Mouse (Mus musculus): ENCODE results near the gene Pygl.
"Not testable (repeated sequence)": the region's sequence is repeated elsewhere in the genome, so short reads cannot be mapped to it uniquely, and the experiment has no call there.

The Pygl gene

DNA sequence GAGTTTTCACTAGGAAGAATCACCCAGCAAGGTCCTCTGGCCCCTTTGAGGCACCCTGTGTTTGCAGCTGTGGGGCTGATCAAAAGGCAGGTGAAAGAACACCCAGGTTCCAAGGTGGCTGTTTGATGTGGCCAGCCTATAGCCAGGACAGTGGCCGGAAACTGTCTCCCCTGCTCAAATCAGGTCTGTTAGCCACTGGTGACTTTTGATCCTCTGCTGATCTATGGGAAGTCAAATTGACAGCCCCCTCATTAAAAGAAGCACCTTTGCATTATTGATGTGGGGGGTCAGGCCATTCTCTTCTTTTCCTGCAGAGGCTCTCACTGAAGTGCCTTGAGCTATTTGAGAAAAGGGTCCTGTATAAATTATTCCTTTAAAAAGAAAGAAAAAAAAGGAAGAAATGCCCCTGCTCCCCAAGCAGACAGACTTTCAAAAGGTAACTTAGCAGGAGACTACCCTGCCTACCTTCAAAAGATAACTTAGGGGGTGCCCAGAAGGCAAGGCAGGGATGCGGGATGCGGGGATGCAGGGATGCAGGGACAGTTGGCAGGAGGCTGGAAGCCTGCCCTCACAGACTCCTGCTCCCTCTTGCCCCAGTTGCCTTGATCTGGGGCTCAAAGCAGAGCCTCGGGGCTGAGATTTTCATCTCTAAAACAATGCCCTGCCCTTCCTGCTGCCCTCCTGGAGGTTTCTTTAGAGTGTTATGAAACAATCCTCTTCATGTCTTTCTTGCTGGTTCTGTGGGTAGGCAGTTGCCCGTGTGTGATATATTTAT lies 73.8 kb downstream of the Pygl start:
- DNase-seq (ENCODE audit: low spot score) = no peak

DNA sequence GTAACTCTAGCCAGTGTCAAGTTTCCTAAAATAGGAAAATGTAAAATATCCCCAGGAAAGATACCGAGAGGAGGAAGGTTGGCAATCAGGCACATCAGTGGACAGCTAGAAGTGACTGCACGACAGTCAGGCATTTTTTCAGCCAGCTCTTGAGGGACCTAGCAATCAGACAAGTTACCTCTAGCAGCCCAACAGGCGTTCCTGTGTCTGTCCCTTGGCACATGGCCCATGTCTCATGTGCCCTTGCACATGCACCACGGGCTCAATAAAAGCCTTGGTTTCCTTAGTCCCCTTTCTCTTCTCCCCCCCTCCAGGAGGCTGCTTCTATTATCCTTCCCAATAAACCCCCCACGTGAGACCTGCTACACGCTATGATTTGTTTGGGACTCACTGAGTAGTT lies 75.1 kb downstream of the Pygl start:
- DNase-seq (ENCODE audit: low spot score) = no peak

DNA sequence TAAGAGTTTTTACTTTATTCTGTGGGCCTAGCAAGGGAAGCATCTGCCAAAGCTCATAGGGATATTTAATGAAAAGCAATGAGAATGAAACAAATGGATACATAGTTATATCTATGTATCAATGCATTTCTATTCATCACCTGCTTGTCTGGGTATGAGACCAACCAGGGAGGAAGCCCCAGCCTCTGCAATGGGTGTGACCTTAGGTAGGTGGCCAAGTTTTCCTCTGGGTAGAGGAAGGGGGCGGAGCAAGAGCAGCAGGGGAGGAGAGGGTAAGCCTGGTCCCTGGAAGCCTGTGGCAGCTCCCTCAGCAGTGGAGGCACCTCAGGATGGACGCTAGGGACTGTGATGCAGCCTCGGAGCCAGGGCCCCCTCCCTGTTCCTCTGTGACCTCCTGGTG lies 77.4 kb downstream of the Pygl start, which contains the start of gene Abhd12b:
TSS of gene Abhd12b (plus strand) at position 301 of the 400 bp plus-strand sequence.
- DNase-seq (ENCODE audit: low spot score) = no peak

DNA sequence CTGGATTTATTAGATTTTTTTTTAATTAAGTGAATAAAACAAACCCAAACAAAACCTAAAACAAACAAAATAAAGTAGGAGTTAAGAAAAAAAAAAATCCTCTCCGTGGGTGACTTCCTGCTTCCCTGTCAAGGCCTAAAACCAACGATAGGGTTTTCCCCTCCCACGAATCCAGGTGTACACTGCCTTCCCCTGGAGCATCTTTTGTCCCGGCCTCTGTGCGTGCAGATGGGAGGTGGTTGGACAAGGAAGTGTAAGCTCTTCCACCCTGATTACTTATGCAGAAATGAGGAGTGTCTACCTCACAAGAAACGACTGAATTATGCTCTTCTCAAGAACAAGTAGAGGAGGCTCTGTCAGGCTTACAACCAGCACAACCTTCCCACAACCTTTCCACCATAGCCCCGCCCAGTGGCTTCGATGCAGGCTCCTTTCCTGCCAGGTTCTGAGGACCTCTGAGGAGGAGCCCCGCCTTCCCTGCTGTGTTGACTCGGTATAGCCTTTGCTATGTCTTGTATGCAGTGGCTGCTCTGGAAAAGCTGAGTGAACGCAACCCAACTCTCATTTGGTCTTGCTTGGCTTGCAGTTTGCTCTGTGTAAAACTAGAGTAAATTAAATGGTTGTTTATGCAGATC lies 82.5 kb downstream of the Pygl start:
- DNase-seq (ENCODE audit: low spot score) = no peak

DNA sequence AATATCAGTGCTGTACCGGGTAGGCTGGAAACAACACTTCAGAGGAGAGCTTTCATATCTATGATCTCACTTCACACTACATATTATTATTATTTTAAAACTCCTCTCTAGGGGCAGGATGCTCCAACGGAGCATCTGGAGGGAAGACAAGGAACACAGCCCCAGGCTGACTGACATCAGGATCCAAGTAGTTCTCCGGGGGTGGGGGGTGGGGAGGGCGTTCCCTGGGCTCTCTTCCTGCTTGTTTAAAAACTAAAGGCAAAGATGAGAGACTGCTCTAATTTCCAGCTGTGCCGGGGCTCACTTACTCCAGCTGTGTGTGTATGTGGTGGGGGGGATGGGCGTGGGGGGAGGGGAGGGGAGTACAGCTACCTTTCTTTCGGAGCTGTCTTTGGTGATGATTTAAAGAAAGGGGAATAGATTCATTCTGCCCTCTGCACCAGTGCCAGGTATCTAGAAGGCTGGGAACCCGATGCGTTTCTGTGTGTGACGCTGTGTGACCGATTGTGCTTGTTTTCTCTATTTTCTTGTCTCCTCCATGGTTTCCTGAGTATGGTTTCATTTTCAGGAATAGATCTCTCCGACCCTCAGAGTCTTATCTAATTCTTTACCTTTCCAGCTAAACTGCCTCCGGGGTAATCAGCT lies 83.2 kb downstream of the Pygl start:
- DNase-seq (ENCODE audit: low spot score) = no peak

DNA sequence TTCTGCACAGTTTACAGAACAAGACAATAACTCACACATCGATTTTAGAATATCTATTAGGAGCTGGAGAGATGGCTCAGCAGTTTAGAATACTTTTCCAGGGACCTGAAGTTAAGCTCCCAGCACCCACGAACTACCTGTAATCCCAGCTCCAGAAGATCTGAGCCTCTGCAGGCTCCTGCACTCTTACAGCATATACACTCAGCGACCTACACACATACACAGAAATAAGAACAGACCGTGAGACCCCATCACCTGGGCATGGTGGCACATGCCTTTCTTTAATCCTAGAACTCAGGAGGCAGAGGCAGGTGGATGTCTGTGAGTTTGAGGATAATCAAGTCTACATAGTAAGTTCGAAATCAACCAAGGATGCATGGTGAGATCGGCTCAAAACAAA lies 85.7 kb downstream of the Pygl start:
- no peak for DNase-seq (ENCODE audit: low spot score)

DNA sequence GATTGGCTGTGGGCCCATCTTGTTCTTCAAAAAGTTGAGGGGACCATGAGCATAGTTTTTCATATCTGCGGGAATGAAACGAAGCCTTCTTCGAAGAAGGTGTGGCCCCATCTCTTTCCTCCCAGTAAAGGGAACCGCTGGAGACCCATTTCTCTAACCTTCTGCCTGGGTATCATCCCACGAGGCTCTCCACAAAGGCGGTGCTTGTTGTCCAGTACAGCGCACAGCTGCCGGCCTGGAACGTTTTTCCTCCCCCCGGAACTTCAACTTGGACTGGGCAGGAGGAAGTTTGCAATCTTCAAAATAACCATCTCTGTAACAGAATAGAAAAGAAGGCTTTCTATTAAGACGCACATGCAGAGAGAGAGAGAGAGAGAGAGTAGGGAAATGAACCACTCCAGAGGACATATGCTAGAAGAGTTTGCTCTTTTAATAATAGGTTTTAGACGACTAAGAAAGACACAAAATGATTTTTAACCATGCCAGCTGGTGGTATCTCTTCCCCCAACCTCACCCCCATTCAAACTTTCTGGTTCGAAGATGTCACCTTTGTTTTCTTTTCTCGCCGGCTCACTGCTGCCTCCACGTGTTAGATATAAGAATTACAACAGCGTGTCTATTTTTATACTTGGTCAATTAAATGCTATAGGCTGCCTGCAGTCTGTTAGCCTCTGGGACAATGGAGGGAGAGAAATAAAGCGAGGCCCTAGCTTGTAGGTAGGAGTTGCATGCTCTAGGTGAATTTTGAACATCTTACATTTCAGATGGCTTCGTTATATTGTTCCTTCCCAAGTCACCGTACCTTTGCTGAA lies 86.4 kb downstream of the Pygl start:
- peak; percentile 42 for DNase-seq (ENCODE audit: low spot score)

DNA sequence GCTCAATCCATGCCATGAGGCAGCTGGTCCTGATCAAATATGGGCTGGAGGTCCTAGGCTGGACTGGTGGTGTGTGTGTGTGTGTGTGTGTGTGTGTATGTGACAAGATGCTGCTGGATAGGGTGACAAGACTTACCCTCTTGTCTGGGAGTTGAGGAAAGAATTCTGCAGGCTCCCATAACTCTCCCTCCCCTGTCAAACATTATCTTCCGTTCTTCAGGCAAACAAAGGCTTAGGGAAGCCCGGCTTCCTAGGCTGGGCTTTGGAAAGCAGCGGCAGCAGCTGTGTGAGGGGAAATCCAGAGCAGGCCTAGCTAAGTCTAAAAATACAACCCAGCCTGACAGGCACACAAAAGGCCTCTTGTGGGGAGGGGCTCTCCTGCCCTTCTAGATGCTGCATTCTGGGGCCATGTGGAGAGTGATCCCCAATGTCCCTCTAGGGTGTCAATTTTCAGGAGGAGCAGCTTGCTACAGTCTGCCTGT lies 87.1 kb downstream of the Pygl start:
- DNase-seq (ENCODE audit: low spot score) = not testable (repeated sequence)

DNA sequence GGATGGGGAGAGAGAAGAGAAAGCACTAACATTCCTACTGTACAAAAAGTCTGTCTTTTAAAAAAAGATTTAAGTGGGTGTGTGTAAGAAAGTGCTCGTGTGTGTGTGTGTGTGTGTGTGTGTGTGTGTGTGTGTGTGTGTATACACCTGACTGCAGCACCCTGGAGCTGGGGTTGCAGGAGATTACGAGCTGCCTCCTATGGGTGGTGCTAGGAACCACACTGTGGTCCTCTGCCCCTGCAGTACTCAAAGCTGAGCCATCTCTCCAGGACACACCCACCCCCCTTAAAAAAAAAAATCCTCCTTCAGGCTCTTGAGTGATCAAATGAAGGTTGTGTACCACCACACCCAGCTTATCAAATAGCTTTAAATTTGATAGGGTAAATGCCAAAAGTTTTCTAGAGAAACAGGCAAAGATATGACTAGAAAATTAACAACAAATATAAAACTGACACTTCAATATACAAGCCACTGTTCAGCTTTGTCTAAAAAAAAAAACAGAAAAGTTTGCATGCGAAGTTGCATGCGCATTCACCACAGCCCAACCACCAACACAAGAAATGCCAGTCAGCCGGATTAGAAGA lies 90.2 kb downstream of the Pygl start:
- DNase-seq (ENCODE audit: low spot score) = no peak

Data from spleen, adult 12 weeks (tissue).